Mouse (Mus musculus) cerebellum, adult 11-12 months (tissue): Measurements from ENCODE around the gene Il17c.
A peak's percentile ranks its signal among the peaks of the same experiment; 100 is the strongest.

Experiments used
- DNase-seq: peaks from one replicate; pipeline ENCODE4 v3.0.0; 2022

Il17c gene

GRCm38 (mm10) chr8:122421376-122422070 is at the start of gene Il17c:
Il17c (plus strand) TSS chr8:122422020.
- DNase-seq, result no peak

- DNase-seq, result peak; percentile 42
These were observed 46.5 kb upstream of the Il17c start for GRCm38 (mm10) chr8:122375320-122375719.

GRCm38 (mm10) chr8:122375751-122376364 is 46.0 kb upstream of the Il17c start:
- DNase-seq, result no peak

- DNase-seq, result peak; percentile 100
These were observed 45.2 kb upstream of the Il17c start, which contains the start of gene Zc3h18 for GRCm38 (mm10) chr8:122376365-122377231. Zc3h18 (plus strand) TSS chr8:122376609.

GRCm38 (mm10) chr8:122383039-122383438 is 38.8 kb upstream of the Il17c start:
- DNase-seq, result no peak

- no peak for DNase-seq
These were observed 32.5 kb upstream of the Il17c start for GRCm38 (mm10) chr8:122389357-122389756.

- DNase-seq, result no peak
These were observed 31.1 kb upstream of the Il17c start for GRCm38 (mm10) chr8:122390758-122391157.

- DNase-seq, result no peak
These were observed 28.1 kb upstream of the Il17c start for GRCm38 (mm10) chr8:122393717-122394116.

GRCm38 (mm10) chr8:122395291-122395690 is 26.5 kb upstream of the Il17c start:
- DNase-seq, result peak; percentile 74

- no peak for DNase-seq
These were observed 23.6 kb upstream of the Il17c start for GRCm38 (mm10) chr8:122398186-122398585.

GRCm38 (mm10) chr8:122405146-122405805 is 16.5 kb upstream of the Il17c start:
- DNase-seq, result no peak

GRCm38 (mm10) chr8:122407678-122408077 is 14.1 kb upstream of the Il17c start:
- DNase-seq, result no peak

- no peak for DNase-seq
These were observed 7.5 kb upstream of the Il17c start for GRCm38 (mm10) chr8:122414311-122414710.

- no peak for DNase-seq
These were observed 6.3 kb upstream of the Il17c start for GRCm38 (mm10) chr8:122415554-122415953.

- DNase-seq, result no peak
These were observed 1.8 kb upstream of the Il17c start for GRCm38 (mm10) chr8:122419881-122420555.

GRCm38 (mm10) chr8:122423217-122423616 is 1.4 kb downstream of the Il17c start:
- no peak for DNase-seq

GRCm38 (mm10) chr8:122423659-122424058 is 1.8 kb downstream of the Il17c start:
- DNase-seq, result no peak

- DNase-seq, result no peak
These were observed 4.3 kb downstream of the Il17c start for GRCm38 (mm10) chr8:122426145-122426544.

- DNase-seq, result no peak
These were observed 5.8 kb downstream of the Il17c start for GRCm38 (mm10) chr8:122427607-122428006.

- no peak for DNase-seq
These were observed 6.3 kb downstream of the Il17c start for GRCm38 (mm10) chr8:122428163-122428562.

- no peak for DNase-seq
These were observed 8.3 kb downstream of the Il17c start for GRCm38 (mm10) chr8:122430058-122430636.

- DNase-seq, result no peak
These were observed 8.8 kb downstream of the Il17c start for GRCm38 (mm10) chr8:122430646-122431045.
